Mouse (Mus musculus) left cerebral cortex, postnatal 10 days (tissue): ENCODE measurements around the gene Slco1a4. TPM values are rescaled to one million over a fixed set of nuclear protein-coding genes. Genes with fewer than 3 reads are reported as not detected.
"Not testable (repeated sequence)": the region's sequence is repeated elsewhere in the genome, so short reads cannot be mapped to it uniquely, and the experiment has no call there.

Source experiments
- DNase-seq, 2 experiments: peaks; one replicate each; pipeline ENCODE4 v3.0.0; 2021 to 2022; ENCODE audit warnings: low spot score in 2 of 2, mixed read lengths in 1 of 2; ENCODE audit errors: extremely low spot score in 1 of 2
- intact Hi-C: fragments of 180-260 bp; cut with DNase I; formaldehyde crosslinking; loops from one replicate; pipeline ENCODE4 v1.15.1; 2025
- total RNA-seq, 2 experiments: library from RNA; stranded (reverse); gene quantifications; 2 replicates each; pipeline ENCODE4 v1.2.3; 2021

Slco1a4 gene
- total RNA-seq: 10 to 100 TPM; 15.8 to 20.6 TPM

DNA sequence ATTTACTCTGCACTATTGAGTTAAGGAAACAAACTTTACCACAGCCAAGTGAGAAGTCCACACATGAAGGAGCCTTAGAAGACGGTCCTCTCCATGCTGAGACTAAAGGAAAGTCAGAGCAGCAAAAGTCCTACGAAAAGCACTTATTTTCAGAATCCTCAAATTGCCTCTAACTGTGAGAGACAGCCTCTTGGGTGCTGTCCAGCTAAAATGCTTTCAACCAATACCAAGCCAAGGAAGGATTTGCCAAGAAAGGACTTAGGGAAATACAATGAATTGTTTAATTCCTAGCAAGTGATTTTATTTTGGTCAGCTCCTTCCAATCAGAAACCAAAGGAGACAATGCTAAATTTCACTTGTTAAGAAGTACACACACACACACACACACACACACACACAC lies at the start of gene Slco1a4:
TSS of gene Slco1a4 (minus strand) at position 115 of the 400 bp plus-strand sequence.
- peak in 1 of 2 experiments; percentile 28 for DNase-seq

DNA sequence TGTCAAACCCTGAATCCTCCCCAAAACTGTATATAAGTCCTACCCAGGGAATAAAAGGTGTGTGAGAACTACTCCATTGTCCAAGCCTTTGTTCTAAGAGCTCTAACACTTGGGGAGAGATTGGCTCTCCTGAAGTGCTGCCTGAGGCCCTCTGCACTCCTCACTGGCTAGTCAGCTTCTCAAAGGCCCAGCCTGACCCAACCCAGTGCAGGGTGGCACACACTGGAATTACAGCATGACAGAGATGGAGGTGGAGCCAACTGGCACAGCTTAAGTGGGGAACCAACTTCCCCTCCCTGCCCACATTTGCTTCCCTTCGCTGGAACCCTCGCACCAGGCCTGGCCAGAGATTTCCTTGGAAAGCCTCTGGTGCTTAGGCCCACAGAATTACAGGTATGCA lies 42.2 kb upstream of the Slco1a4 start:
- intact Hi-C loops: no loop called here
- no peak for DNase-seq

More for the DNA sequence above, at the start of gene Slco1a4:
- intact Hi-C loops: no loop called here

DNA sequence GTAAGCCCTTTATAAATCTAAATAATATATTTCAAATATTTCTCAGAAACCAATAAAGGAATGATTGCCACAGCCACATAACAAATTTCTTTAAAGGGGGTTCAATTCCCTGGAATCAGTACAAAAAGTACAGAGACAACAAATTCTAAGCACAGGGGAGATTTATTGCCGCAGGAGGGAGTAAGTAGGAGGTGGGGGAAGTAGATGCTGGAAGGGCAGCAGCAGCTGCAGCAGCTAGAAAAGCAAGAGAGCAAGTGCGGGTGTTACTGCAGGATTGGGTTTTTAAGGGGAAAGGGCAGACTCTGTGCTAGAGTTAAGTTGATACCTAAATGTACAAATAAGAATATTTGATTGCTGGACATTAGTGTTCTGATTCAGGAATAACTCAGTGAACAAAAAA lies 33.7 kb upstream of the Slco1a4 start:
- intact Hi-C loops: no loop called here
- no peak for DNase-seq

DNA sequence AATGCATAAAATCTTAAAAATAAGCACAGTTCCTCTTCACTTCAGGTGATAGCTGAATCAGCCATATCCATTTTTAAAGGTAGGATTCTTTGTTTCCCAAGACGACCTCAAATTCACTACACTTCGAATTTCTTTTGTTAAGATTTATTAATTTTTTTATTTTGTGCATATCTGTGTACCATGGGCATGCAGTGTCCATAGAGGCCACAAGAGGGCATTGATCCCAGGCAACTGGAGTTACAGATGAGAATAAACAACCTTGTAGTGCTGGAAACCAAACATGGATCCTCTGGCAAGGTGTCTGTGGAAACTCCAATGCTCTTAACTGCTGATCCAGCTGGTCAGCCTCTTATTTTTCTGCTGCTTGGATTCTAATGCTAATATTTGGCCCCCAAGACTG lies 32.2 kb upstream of the Slco1a4 start:
- no peak for DNase-seq
- intact Hi-C loops: no loop called here

DNA sequence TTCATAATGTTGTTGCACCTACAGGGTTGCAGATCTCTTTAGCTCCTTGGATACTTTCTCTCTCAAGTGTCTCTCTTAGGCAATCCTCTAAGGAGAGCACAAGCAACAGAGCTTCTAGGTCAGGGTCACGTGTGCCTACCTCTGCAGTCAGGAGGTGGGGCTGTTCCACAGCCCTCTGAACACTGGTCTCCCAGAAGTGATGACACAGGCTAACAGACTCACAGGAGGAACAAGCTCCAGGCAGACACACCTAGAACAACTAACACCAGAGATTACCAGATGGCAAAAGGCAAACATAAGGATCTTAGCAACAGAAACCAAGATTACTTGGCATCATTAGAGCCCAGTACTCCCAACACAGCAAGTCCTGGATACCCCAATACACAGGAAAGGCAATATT lies 26.6 kb upstream of the Slco1a4 start:
- DNase-seq: no peak
- intact Hi-C loops: no loop called here

DNA sequence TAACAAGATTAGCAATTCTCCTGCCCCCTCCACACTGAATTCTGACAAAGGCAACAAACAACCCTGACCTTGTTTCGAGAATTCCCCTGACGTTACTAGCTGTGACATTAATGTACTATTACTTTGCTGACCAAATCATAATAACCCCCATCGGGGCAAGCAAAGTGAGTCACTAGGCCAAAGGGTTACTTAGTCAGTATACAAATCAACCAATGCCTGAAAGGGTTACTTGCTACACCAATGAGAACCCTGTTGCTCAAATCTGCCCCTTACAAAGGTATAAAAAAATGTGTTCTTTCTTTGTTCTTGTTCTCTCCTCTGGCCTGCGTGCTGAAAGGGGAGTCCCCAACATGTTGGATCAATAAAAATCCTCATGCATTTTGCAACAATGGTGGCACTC lies 19.7 kb upstream of the Slco1a4 start:
- DNase-seq, intact Hi-C loops: not testable (repeated sequence)

DNA sequence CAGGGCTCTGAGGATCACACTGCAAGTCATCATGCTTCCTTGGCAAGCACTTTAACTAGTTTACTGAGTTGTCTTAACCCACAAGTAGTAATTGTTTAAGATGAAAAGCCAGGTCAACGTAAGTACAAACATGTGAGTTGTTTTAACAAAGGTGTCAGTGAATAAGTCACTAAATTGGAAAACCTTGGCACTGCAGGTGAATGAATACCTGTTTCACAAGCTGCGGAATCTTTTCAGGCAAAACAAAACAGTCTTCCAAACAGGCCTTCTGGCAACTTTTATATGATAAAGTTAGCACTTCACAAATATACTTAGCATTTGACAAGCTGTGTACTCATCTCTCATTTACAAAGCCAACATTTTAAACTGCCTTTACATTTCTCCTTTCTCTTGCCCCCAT lies 15.7 kb upstream of the Slco1a4 start:
- intact Hi-C loops: no loop called here
- no peak for DNase-seq

DNA sequence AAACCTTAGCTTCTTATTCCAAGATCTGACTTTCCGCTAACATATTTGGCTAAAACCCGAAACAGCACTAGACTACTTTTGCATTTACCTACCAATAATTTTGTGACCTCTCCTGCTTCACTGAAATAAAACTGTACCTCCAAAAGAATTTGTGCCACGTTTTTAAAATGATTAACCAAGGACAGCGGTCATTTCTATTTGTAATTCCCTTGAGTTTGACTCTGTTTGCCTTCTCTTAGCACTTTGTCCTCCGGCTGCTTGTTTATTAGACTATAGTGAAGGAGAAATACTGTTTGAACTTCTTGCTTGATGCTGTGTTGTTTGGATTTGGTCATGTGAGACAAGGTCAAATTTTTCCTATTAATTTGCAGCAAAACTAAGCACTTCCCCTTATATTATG lies 12.7 kb upstream of the Slco1a4 start:
- intact Hi-C loops: no loop called here
- no peak for DNase-seq

DNA sequence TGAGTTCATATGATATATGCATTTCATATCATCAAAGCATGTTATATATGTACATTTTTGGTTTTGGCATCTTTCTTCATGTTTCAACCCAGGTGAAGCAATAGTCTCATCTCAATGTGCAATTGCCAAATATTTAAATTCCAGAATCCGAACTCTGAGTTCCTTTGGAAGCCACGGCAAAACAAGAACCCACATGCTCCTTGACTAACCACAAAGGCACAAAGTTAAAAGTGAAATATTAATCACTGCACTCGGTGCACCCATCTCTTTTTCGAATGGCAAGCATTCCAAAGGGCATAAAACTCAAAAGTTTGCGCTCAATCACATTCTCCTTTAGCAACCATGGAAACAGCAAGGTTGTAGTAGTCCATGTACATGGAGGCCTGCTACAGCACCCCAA lies 10.0 kb upstream of the Slco1a4 start:
- DNase-seq: no peak
- intact Hi-C loops: no loop called here

DNA sequence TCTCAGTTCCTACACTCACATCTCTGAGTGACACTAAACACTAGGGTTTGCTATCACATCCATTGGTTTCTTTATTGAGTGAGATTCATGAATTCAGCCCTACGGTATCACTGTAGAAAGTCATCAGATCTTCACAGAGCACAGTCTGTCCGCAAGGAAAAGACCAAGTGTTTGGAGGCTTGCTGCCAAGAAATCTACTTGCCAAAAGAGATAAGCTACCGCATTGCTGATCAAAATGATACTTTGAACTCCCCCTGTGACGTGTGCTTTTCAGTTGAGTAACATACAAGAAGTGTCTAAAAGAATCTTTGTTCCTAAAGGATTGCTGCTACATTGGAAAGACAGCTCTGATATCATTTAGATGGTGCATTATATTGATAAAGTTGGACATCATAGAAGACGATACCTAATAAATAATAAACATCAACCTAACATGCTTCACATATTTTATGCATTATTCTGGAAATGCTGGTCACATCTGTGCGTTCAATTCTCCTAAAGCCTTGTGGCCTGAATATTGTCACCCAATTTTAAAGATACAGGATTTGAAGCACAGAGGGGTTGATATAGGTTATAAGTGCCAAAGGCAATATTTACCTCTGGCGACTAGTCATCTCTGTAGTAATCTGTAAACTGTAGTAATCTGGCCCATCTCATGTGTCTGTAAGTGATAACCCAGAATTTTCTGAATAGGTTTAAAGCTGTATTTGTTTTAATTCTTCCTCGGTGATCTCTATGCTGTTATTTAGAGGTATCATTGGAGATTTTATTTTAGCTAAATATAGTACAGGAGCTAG lies 1.9 kb upstream of the Slco1a4 start:
- intact Hi-C loops: no loop called here

DNA sequence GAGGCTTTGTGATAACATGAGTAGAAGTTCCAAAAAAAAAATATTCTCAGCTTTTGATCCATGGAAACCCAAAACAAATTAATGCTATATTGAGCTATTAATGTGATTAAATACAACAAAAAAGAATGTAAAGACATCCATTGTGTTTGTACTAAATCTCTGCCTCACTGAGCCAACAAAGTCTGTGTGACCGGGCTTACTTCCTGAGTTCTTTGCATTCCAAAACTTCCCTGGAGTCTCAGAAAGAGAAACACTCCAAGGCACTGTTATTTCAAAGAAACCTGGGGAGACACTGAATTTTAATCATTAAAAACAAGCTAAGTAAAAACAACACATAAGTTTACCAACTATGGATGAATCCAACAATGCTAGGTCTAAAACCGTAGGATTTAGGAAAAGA lies 2.4 kb downstream of the Slco1a4 start:
- intact Hi-C loops: no loop called here

More for the DNA sequence above, 1.9 kb upstream of the Slco1a4 start:
- no peak for DNase-seq

DNA sequence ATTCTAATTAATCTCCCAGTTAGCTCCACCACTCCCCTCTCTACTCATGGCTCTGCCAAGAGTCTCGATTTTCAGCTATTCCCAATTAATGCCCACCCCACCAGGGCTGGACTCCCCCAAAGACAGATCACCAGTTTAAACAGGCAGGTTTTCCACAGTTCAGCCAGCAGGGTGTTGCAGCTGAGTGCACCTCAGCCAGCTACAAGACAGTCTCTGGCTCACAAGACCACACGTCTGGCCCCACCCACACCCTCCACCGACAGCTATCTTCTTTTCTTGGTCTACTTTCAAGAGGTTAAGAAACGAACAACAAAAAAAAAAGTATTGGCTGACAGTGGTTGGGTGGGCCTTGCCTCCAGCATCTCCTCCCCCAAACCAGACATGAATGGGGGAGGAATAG lies 6.9 kb downstream of the Slco1a4 start:
- intact Hi-C loops: no loop called here
- peak in 1 of 2 experiments; percentile 10 for DNase-seq

More for the DNA sequence above, 2.4 kb downstream of the Slco1a4 start:
- peak in 1 of 2 experiments; percentile 13 for DNase-seq

DNA sequence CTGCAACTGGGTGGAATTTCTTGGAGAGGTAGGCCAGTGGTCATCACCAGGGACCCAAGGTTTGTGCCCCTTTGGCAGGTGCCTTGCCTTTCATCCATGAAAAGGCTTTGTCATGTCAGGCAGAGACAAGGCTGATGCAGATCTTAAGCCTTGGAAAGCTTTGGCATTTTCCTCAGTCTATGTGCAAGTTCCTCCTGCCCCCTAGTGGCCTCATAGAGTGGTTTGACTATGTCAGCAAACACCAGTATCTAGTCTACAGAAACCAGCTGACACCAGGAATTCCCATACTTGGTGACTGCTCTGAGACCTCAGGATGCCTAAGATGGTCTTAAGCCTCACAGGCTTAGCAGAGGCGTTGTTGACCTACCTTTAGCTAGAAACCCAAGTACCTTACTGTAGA lies 58.2 kb downstream of the Slco1a4 start:
- DNase-seq: peak in 1 of 2 experiments; percentile 38
- intact Hi-C loops: no loop called here

DNA sequence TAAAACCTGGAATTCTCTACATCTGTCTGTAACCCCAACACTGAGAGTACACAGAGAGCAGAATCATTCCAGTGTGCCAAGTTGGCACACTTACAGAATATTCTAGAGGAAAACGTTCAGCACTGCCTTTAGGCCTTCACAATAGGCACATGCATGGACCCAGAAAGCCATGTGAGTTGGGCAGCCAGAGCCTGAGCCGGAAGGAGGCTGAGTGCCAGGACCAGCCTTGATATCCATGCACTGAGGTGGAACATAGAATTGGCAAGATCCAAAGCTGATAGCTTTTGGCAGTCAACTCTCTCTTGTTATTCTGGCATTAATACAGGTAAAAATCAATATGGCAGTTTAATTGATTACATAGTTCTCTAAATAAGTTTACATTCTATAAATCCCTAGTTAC lies 81.5 kb downstream of the Slco1a4 start:
- intact Hi-C loops: no loop called here
- DNase-seq: no peak

DNA sequence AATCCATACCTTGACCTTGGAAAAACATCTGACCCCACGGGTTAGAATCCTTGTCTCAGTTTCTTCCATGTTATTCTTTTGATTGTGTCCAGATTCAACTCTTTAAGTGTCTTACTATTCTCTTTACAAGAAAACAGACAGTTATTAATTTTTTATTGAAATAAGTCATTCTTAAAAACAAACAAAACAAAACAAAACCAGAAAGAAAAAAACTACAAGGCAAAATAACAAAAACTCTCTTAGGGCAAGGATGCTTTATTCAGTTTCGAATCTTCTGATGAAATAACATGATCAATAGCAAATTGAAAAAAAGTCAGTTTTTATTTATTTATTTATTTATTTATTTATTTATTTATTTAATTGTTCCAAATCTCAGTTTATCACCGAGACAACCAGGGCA lies 82.3 kb downstream of the Slco1a4 start, which contains the start of gene Gm5724:
TSS of gene Gm5724 (minus strand) at position 101 of the 400 bp plus-strand sequence.
- intact Hi-C loops: no loop called here
- DNase-seq: no peak

Other genes starting within 250 kb of the Slco1a4 start
- gene Slco1b2, start 226.7 kb downstream of the Slco1a4 start, total RNA-seq: under 1 TPM in 1 of 2 experiments, not detected in 1; 0.17 TPM
- gene Gm5724, start 82.4 kb downstream of the Slco1a4 start, total RNA-seq: not detected
- not detected for gene Slco1a1, start 90.8 kb upstream of the Slco1a4 start, total RNA-seq
- not detected for gene Gm6614, start 155.2 kb upstream of the Slco1a4 start, total RNA-seq